Mouse (Mus musculus): ENCODE results near the gene Dapk2.

DNA sequence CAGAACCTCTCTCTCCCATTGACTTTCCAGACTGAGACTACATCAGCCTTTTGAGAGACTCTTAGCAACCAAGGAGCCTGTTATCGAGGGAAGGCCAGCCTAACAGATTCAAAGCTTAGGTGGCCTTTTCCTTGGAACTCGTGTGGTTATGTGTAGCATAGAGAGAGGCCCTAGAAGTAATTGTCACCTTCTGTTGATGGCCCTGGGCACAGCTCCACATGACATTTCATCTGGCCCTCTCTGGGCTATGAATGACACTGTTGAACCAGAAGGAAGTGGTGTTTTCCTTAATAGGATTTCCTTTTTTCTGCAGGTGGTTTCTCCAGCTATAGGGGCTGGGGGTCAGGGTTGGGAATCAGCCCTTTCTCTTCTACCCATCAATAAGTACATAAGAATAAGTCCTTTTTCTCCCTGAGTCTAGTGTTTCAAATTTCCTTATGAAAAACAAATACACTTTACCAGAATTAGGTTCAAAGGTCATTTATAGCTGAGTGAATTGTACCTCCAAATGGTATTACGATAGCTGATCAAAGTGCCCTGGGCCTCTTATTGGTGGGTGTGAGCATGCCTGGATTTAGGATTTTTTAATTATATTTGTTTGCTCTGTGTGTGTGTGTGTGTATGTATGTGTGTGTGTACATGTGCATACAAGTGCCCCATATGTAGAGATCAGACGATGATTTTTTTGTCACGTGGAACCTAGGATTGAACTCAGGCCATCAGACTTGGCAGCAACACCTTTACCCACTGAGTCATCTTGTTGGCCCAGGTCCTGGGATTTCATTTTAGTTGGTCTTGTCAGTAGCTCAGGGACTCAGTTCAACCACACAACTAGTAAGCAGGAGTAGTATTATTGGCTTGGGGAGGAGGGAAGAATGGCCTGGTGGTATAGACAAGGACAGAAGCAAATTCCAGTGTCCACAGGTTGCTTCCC is 108.5 kb downstream of the Dapk2 start:
- TF ChIP-seq CTCF (IDR thresholded peaks at IDR 0.05; ENCODE audit: low read depth, low read length) (no peak), POLR2A (IDR thresholded peaks at IDR 0.05; ENCODE audit: borderline replicate concordance, low read depth, low read length) (no peak)
